Mouse (Mus musculus): ENCODE measurements around the gene Ldhal6b. TPM values are rescaled to one million over a fixed set of nuclear protein-coding genes. Genes with fewer than 3 reads are reported as not detected.
A peak's percentile ranks its signal among the peaks of the same experiment; 100 is the strongest.

Gene Ldhal6b
- polyA plus RNA-seq, 1 experiment from 2014 or later = not detected

DNA sequence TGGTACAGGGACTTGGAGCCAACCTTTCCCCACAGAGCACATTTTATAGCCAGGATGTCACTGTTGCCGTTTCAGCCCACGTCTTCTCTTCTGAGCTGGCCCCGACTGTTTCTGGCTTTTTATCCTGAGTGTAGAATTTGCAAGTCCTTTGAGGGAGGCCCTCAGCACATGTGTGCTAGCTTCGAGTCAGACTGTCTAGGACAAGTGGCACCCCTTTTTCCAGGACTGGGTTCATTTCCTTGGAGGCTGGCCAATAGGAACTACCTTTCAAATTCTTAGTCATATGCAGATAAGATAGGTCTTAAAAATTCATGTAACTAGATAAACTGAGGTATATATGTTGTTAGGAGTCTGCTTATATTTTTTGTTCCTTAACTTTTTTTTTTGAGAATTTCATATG lies 8.2 kb downstream of the Ldhal6b start:
- Histone ChIP-seq H3K9ac (no peak overlapping the region), H3K27ac (no peak overlapping the region), H3K4me2 (no peak overlapping the region), H3K36me3 (peaks cover 27% of the 10 kb centered on the region), H3K27me3 (peaks cover 6% of the 10 kb centered on the region), H3K4me3 (no peak overlapping the region), H3K9me3 (no peaks in the 10 kb centered on the region), H3K4me1 (peaks cover 7% of the 10 kb centered on the region; the same call in 1 of the 2 replicates)
- WGBS = 85% methylated on average over 4 of the region's 4 CpGs
- no peak for ATAC-seq (ENCODE audit: insufficient number of reproducible peaks, insufficient read depth, low FRiP score, low TSS enrichment, low read depth)

DNA sequence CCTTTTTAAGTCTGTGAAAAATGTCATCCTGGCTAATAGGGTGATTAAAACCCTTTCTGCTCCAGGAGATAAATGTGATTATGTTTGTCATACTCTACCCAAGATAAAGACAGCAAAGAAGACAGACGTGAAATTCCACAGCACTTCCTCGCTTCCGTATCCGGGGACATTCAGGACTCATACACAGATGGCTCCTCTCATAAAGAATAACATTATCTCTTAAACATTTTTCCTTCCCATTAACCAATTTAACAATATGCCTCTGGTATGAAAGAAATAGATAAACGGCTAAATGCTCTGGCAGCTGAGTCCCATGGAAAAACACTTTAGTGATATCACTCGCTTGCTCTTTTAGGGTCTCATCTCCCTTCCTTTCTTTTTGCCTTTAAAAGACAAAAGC lies 11.5 kb downstream of the Ldhal6b start:
- ATAC-seq (ENCODE audit: insufficient number of reproducible peaks, insufficient read depth, low FRiP score, low TSS enrichment, low read depth) = no peak
- 77% methylated on average over 6 of the region's 6 CpGs for WGBS

GRCm38 (mm10) chr17:5406566-5406965 lies 12.0 kb downstream of the Ldhal6b start:
- peaks cover 10% of the 10 kb centered on the region for H3K36me3 ChIP-seq
- peaks cover 15% of the 10 kb centered on the region for H3K27me3 ChIP-seq
- no peak overlapping the region for H3K9ac ChIP-seq
- WGBS = 36% methylated on average over 10 of the region's 10 CpGs
- no peak overlapping the region for H3K27ac ChIP-seq
- no peak overlapping the region for H3K4me3 ChIP-seq
- H3K4me1 ChIP-seq = peaks cover 30% of the 10 kb centered on the region
- H3K4me2 ChIP-seq = peak overlapping the region; percentile 32; the same call in 1 of the 2 replicates
- no peak for ATAC-seq (ENCODE audit: insufficient number of reproducible peaks, insufficient read depth, low FRiP score, low TSS enrichment, low read depth)
- H3K9me3 ChIP-seq = no peaks in the 10 kb centered on the region

More for the DNA sequence above, 11.5 kb downstream of the Ldhal6b start:
- Histone ChIP-seq H3K9ac (no peak overlapping the region), H3K27me3 (peaks cover 15% of the 10 kb centered on the region), H3K4me1 (peaks cover 26% of the 10 kb centered on the region), H3K4me3 (no peak overlapping the region), H3K9me3 (no peaks in the 10 kb centered on the region), H3K36me3 (peaks cover 10% of the 10 kb centered on the region), H3K4me2 (peak overlapping the region; percentile 32; the same call in 1 of the 2 replicates), H3K27ac (no peak overlapping the region)

DNA sequence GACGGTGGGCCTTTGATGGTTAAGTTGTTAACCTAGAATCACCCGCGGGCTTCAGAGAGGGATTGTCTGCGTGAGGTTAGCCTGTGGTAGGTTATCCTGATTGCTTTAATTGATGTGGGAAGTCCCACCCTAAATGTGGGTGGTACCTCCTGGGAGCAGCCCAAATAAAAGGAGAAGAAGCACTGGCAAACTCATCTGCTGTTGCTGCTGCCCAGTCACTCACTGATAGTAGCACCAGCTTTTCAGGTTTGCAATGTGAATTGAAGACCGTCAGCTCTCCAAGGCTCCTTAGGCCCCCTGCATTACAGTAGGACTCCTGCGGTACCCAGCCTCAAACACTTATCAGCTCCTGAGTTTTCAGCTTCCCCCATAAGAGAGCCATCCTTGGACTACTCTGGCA lies 14.7 kb downstream of the Ldhal6b start:
- no peak for ATAC-seq (ENCODE audit: insufficient number of reproducible peaks, insufficient read depth, low FRiP score, low TSS enrichment, low read depth)
- H3K36me3 ChIP-seq = no peaks in the 10 kb centered on the region
- H3K4me1 ChIP-seq = peaks cover 30% of the 10 kb centered on the region
- WGBS = 79% methylated on average over 6 of the region's 6 CpGs
- H3K27ac ChIP-seq = no peak overlapping the region
- H3K4me3 ChIP-seq = no peak overlapping the region
- H3K9ac ChIP-seq = no peak overlapping the region
- H3K9me3 ChIP-seq = no peaks in the 10 kb centered on the region
- H3K4me2 ChIP-seq = no peak overlapping the region
- H3K27me3 ChIP-seq = peaks cover 15% of the 10 kb centered on the region

DNA sequence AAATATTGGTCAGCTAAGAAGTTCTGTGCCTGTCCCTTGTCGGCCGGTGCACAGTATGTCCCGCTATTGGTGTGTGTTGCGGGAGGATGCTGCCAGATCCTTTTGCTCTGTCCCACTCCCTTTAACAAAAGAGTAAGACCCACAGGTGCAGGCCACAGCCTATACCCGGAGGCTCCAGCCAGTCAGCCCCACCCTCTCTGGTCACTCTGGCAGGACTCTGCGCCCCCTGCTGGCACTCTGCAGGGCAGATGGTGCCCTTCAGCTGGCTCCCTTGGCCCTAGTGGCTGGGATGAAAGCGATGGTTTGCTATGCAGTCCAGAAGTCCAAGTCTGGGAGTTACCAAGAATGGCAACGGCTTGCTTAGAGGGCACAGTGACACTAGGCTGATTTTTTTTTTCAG lies 15.9 kb downstream of the Ldhal6b start:
- Histone ChIP-seq H3K27me3 (peaks cover 23% of the 10 kb centered on the region), H3K36me3 (no peaks in the 10 kb centered on the region), H3K27ac (no peak overlapping the region), H3K4me2 (peak overlapping the region; percentile 44), H3K4me1 (peaks cover 30% of the 10 kb centered on the region), H3K9me3 (no peaks in the 10 kb centered on the region), H3K9ac (no peak overlapping the region), H3K4me3 (no peak overlapping the region)
- 25% methylated on average over 8 of the region's 8 CpGs for WGBS
- ATAC-seq (ENCODE audit: insufficient number of reproducible peaks, insufficient read depth, low FRiP score, low TSS enrichment, low read depth) = no peak

DNA sequence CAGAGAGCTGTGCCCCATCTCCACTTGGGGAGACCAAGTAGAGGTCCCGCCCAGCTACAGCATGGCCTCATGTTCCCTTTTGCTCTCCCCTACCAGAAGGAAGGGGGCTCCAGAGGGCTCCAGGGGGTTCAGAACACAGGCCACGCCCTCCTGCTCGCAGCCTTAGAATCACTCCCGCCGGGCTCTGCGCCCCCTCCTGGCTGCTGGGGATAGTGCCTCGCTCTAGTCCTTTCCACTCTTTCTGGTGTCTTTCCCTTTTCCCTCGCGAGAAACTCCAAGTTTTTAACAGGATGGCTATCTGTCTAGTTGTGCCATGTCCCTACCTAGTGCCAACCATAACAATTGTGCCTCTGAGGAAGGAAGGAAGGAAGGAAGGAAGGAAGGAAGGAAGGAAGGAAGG lies 16.5 kb downstream of the Ldhal6b start:
- H3K9me3 ChIP-seq = no peaks in the 10 kb centered on the region
- peaks cover 23% of the 10 kb centered on the region for H3K27me3 ChIP-seq
- WGBS = 5% methylated on average over 9 of the region's 9 CpGs
- no peaks in the 10 kb centered on the region for H3K36me3 ChIP-seq
- H3K4me2 ChIP-seq = peak overlapping the region; percentile 44
- peaks cover 34% of the 10 kb centered on the region for H3K4me1 ChIP-seq
- peak; percentile 38; the same call in 1 of the 2 replicates for ATAC-seq (ENCODE audit: insufficient number of reproducible peaks, insufficient read depth, low FRiP score, low TSS enrichment, low read depth)
- H3K27ac ChIP-seq = no peak overlapping the region
- no peak overlapping the region for H3K9ac ChIP-seq
- H3K4me3 ChIP-seq = no peak overlapping the region

DNA sequence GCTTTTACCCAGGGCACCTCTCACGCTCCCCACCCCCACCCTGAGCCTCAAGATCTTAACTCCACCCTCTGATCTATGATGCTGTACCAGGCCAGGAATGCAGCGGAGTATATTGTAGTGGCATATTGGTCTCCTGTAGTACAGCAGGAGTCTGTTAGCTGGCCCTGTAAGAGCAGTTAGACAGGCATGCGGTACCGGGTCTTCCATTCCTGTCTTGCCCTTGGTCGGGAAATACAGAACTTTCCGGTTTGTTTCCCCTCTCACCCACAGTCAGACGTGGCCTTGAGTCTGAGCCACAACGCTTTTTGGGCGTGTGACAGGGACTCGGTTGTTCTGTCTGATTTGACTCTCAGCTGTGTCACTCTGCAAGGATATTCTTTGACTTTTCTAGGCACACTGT lies 17.3 kb downstream of the Ldhal6b start:
- no peak for ATAC-seq (ENCODE audit: insufficient number of reproducible peaks, insufficient read depth, low FRiP score, low TSS enrichment, low read depth)
- no peak overlapping the region for H3K4me2 ChIP-seq
- WGBS = 78% methylated on average over 10 of the region's 10 CpGs
- peaks cover 23% of the 10 kb centered on the region for H3K27me3 ChIP-seq
- peaks cover 28% of the 10 kb centered on the region for H3K4me1 ChIP-seq
- no peaks in the 10 kb centered on the region for H3K36me3 ChIP-seq
- no peak overlapping the region for H3K4me3 ChIP-seq
- H3K9me3 ChIP-seq = no peaks in the 10 kb centered on the region
- no peak overlapping the region for H3K27ac ChIP-seq
- no peak overlapping the region for H3K9ac ChIP-seq

DNA sequence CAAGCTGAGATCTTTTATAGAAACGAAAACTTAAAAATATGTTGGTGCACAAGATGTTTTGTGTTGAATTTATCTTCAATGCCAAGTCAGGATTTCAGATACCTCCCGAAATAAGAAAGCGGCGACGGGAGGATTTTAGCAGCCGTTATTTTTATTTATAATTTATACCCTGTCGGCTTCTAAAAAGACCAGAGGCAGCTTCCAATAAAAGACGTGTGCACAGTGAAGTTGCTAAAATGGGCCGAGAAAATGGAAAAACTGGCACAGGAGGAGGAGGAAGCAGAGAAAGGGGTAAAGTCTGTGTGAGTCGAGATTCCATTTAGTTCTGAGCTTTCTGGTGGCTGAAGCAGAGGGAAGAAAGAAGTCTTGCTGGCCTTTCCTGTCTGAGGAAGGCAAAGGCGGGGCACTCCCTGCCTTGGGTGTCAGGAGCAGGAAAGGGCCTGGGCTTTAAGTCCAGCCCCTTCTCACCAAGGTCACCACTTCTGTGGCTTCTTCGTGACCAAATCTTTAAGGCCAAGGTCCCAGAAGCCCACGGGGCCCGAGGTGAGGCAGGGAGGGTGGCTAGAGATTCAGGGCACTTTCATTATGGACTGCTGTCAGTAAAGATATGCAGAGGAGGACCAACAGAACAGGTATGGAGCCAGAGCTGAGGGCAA lies 18.0 kb downstream of the Ldhal6b start:
- no peaks in the 10 kb centered on the region for H3K36me3 ChIP-seq
- H3K9ac ChIP-seq = no peak overlapping the region
- no peak for ATAC-seq (ENCODE audit: insufficient number of reproducible peaks, insufficient read depth, low FRiP score, low TSS enrichment, low read depth)
- H3K4me3 ChIP-seq = no peak overlapping the region
- peaks cover 20% of the 10 kb centered on the region for H3K27me3 ChIP-seq
- 74% methylated on average over 14 of the region's 14 CpGs for WGBS
- H3K4me2 ChIP-seq = no peak overlapping the region
- H3K9me3 ChIP-seq = no peaks in the 10 kb centered on the region
- peaks cover 28% of the 10 kb centered on the region for H3K4me1 ChIP-seq
- H3K27ac ChIP-seq = no peak overlapping the region

GRCm38 (mm10) chr17:5397148-5398007 lies 21.2 kb downstream of the Ldhal6b start:
- no peak overlapping the region for H3K27ac ChIP-seq
- no peaks in the 10 kb centered on the region for H3K36me3 ChIP-seq
- no peak overlapping the region for H3K9ac ChIP-seq
- ATAC-seq (ENCODE audit: insufficient number of reproducible peaks, insufficient read depth, low FRiP score, low TSS enrichment, low read depth) = peak; percentile 45; the same call in 1 of the 2 replicates
- peaks cover 11% of the 10 kb centered on the region for H3K4me1 ChIP-seq
- peak overlapping the region; percentile 39 for H3K4me2 ChIP-seq
- H3K9me3 ChIP-seq = peaks cover 6% of the 10 kb centered on the region; the same call in 1 of the 2 replicates
- H3K4me3 ChIP-seq = no peak overlapping the region
- peaks cover 8% of the 10 kb centered on the region for H3K27me3 ChIP-seq
- WGBS = 29% methylated on average over 33 of the region's 33 CpGs

DNA sequence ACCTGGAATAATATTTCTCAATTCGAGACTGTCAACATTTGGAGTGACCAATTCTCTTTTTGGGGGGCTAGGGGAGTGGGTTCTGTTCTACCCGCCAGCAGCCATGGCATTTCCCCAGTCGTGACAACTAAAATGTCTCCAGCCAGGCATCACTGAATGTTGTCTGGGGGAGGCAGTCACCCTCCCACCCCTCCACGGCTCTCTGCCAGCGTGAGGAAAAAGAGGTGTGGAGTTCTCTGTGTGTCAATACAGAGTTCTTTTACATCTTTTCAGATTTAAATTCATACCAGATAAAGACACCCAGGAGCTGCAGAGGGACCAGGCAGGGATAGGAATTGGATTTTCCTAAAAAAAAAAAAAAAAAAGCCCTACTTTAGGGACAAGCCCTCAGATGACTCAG lies 22.4 kb downstream of the Ldhal6b start:
- ATAC-seq (ENCODE audit: insufficient number of reproducible peaks, insufficient read depth, low FRiP score, low TSS enrichment, low read depth) = no peak
- 65% methylated on average over 5 of the region's 5 CpGs for WGBS
- H3K27ac ChIP-seq = no peak overlapping the region
- H3K36me3 ChIP-seq = no peaks in the 10 kb centered on the region
- H3K9me3 ChIP-seq = peaks cover 6% of the 10 kb centered on the region; the same call in 1 of the 2 replicates
- H3K27me3 ChIP-seq = peaks cover 8% of the 10 kb centered on the region
- H3K4me2 ChIP-seq = no peak overlapping the region
- no peak overlapping the region for H3K9ac ChIP-seq
- H3K4me1 ChIP-seq = peaks cover 4% of the 10 kb centered on the region; the same call in 1 of the 2 replicates
- no peak overlapping the region for H3K4me3 ChIP-seq

GRCm38 (mm10) chr17:5395454-5396205 lies 22.9 kb downstream of the Ldhal6b start:
- WGBS = 74% methylated on average over 16 of the region's 16 CpGs
- H3K27ac ChIP-seq = no peak overlapping the region
- ATAC-seq (ENCODE audit: insufficient number of reproducible peaks, insufficient read depth, low FRiP score, low TSS enrichment, low read depth) = no peak
- H3K9ac ChIP-seq = no peak overlapping the region
- peaks cover 4% of the 10 kb centered on the region; the same call in 1 of the 2 replicates for H3K4me1 ChIP-seq
- peaks cover 8% of the 10 kb centered on the region for H3K27me3 ChIP-seq
- H3K4me2 ChIP-seq = no peak overlapping the region
- H3K4me3 ChIP-seq = no peak overlapping the region
- H3K9me3 ChIP-seq = peaks cover 6% of the 10 kb centered on the region; the same call in 1 of the 2 replicates
- no peaks in the 10 kb centered on the region for H3K36me3 ChIP-seq

All from embryonic facial prominence, embryonic 13.5 days (tissue).